Mouse (Mus musculus) cortical plate, adult 2 months (tissue): ENCODE measurements around the gene Esrrb. TPM values are rescaled to one million over a fixed set of nuclear protein-coding genes. Genes with fewer than 3 reads are reported as not detected.

Experiments
- H3K27ac ChIP-seq: fragments of 200-500 bp; 2 replicates; pipeline ENCODE4 v1.5.1; 2012; ENCODE audit warnings: low read length, control low read depth, inconsistent platforms; ENCODE audit not compliant: insufficient read depth
- H3K4me1 ChIP-seq: fragments of 200-500 bp; 2 replicates; pipeline ENCODE4 v1.6.1; 2011; ENCODE audit warnings: low read length; ENCODE audit not compliant: control insufficient read depth, insufficient read depth
- H3K4me3 ChIP-seq: fragments of 200-500 bp; 2 replicates; pipeline ENCODE4 v1.5.1; 2011; ENCODE audit warnings: mild to moderate bottlenecking, low read length, control low read depth; ENCODE audit not compliant: insufficient read depth
- CTCF ChIP-seq: fragments of 200-500 bp; IDR thresholded peaks from 2 replicates; pipeline ENCODE4 v1.5.1; 2011; ENCODE audit warnings: mild to moderate bottlenecking, control low read depth, low read length; ENCODE audit not compliant: insufficient read depth; ENCODE audit errors: extremely low read depth
- POLR2A ChIP-seq: fragments of 200-500 bp; IDR thresholded peaks from 2 replicates; pipeline ENCODE4 v1.6.1; 2011; ENCODE audit warnings: mild to moderate bottlenecking, low read length, control low read depth; ENCODE audit not compliant: insufficient read depth; ENCODE audit errors: extremely low read depth
- polyA plus RNA-seq: library from polyadenylated mRNA; depleted of rRNA; stranded (reverse); fragments of >200 nt; gene quantifications from 2 replicates; pipeline ENCODE4 v1.2.3, GENCODE M21; 2012

Esrrb gene
- polyA plus RNA-seq, 1 experiment: 1.2 TPM

DNA sequence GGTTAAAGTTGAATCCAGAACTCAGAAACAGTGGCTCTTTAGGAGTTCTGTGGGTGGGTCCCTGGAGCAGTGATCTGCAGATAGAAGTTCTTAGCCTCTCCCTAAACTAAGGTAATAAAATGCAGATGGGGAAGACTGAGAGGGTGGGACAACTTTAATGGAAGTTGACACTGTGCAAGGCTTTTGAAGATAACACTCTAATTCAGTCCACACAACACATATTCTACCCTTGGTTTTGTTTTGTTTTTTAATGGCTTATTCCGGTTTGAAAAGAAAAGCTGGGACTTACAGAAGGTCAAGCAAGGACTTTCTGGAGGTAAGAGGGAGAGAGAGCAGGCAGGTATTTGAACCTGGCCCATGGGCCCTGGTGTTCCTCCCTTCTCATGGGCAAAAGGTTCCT lies 94.1 kb downstream of the Esrrb start:
- H3K4me1 ChIP-seq: no peaks in the 10 kb centered on the region
- H3K27ac ChIP-seq: no peak overlapping the region
- no peak for TF ChIP-seq POLR2A
- no peak for TF ChIP-seq CTCF
- no peak overlapping the region for H3K4me3 ChIP-seq

DNA sequence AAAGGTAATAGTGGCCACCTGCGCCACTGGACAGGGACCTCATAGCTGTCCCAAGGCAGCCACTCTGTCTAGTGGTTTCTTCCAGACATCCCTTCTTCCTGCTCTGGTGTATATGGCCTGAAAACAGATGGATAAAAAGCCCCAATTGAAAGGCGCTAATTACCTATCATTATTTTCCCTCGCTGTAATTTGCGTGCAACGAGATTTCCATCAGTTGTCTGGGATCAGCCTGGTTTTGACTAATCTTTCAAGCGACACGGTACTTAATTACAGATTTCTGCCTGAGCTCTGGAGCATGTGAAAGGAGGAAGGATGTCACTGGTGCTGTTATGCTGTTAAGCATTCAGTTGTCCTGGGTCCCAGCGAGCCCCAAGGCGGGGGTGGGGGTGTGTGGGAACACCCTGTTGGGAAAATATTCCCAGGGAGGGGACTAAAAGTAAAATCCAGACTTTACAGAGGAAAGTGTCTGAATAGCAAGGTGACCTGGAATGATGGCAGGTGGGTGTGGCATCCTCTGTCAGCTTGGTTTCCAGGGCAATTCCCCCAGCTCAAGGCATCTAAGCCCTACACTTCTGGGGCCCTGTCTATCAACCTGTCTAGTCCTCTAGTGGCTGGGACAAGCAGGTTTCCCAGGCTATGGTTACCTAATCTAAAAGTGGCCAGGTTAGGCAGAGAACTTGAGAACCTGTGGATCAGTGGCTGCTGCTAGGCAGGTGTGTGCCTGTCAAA lies 102.0 kb downstream of the Esrrb start:
- H3K27ac ChIP-seq: no peak overlapping the region
- H3K4me1 ChIP-seq: no peaks in the 10 kb centered on the region
- TF ChIP-seq CTCF (no peak), POLR2A (no peak)
- no peak overlapping the region for H3K4me3 ChIP-seq

DNA sequence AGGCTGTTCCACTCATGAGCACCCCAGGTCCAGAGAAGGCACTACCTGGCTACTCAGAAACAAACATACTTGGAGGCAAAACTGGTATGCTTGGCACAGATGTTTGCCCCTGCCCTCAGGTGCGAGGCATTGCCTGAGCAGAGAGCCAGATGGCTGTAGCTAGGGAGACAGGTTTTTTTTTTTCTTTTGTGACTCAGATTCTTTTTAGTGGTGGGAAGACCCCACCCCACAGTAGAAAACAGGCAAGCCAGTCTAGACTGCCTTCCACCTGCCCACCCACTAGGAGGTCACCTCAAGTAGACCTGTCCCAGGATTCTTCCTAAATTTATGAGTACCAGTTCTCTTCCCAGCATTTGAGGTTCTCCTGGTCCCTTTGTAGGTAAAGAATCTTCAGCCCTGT lies 103.5 kb downstream of the Esrrb start:
- Histone ChIP-seq H3K4me1 (no peaks in the 10 kb centered on the region), H3K4me3 (no peak overlapping the region), H3K27ac (no peak overlapping the region)
- TF ChIP-seq CTCF: no peak
- TF ChIP-seq POLR2A: no peak

DNA sequence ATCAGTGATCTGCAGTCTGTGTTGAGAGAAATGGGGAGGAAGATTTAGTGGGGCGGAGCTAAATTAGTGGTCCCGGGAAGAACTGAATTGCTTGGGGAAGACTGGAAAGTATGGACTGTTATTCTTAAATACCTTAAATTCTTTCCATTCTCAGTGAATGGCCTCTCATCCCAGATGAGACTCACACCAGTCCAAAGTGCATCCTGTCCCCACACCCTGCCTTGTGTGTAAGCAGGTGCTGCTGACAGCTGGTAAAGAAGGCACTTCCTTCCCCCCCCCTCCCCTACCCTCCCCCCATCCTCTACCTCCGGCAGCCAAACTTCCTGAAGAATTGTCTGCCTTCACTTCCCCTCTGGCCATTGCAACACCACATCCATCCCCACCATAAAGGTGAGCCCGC lies 105.3 kb downstream of the Esrrb start:
- H3K4me3 ChIP-seq: no peak overlapping the region
- H3K4me1 ChIP-seq: no peaks in the 10 kb centered on the region
- no peak overlapping the region for H3K27ac ChIP-seq
- TF ChIP-seq CTCF: no peak
- TF ChIP-seq POLR2A: no peak

DNA sequence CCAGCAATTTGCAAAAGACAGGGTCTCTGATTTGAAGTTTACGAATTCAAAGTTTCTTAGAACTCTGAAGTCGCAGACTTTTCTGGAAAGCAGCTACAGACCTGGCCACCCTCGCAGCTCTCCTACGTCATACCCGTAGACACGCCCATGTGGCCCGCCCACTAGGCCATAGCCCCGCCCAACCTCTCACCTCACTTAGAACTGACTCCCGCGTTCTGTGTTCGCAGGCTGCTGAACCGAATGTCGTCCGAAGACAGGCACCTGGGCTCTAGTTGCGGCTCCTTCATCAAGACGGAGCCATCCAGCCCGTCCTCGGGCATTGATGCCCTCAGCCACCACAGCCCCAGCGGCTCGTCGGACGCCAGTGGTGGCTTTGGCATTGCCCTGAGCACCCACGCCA lies 109.0 kb downstream of the Esrrb start:
- no peak overlapping the region for H3K27ac ChIP-seq
- no peaks in the 10 kb centered on the region for H3K4me1 ChIP-seq
- TF ChIP-seq POLR2A (no peak), CTCF (no peak)
- no peak overlapping the region for H3K4me3 ChIP-seq

DNA sequence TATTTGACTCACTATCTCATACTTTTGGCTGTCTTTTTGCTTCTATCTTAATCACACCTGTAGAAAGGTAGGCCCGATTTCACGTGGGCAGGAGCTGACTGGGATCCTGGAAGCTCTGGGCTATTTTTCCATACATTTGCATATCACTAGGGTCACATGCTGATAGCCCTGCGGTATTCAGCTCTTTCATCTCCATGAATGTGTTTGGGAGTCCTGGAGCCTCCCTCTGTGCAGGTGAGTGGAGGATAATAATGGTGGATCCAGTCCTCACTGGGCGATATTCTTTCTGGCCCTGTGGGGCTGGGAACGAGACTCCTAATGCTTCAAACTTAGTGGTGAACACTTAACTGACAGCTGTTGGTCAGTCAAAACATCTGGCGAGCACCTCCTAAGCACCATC lies 110.0 kb downstream of the Esrrb start:
- TF ChIP-seq CTCF (no peak), POLR2A (no peak)
- H3K4me3 ChIP-seq: no peak overlapping the region
- no peaks in the 10 kb centered on the region for H3K4me1 ChIP-seq
- no peak overlapping the region for H3K27ac ChIP-seq

DNA sequence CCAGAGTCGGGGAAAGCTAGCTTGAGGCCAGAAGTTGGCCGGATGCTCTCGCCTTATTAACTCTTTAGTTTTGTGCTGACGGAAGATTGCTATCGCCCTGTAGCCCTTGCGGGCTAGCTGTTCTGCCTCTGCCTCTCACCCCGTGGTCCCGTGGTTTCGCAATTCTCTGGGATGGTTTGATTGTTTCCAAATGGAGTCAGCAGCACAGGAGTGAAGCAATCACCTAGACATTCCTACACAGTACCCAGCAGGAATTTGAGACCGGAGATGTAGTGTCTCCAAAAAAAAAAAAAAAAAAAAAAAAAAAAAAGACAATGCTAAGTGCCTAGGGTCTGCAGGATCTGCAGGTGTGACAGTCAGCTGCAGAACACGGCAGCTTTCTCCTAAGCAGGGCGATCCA lies 112.7 kb downstream of the Esrrb start:
- Histone ChIP-seq H3K27ac (no peak overlapping the region), H3K4me3 (no peak overlapping the region), H3K4me1 (no peaks in the 10 kb centered on the region)
- TF ChIP-seq CTCF: no peak
- no peak for TF ChIP-seq POLR2A

DNA sequence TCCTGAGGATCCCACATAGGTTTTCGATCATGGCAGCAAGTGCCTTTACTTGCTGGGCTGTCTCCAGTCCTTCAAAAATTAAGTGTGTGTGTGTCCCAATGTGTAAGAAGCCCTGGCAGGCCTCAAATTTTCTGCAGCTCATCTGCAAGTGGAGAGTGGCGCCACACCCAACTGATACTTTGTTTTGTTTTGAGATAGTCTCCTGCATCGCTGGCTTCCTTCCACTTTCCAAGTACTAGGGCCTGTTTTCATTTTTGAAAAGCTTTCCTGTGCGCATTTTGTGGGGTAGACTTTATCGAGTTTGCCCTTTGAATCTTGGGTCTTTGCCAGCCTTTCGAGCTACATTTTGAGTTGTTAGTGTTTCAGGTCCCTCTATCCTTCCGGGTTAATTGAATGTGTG lies 115.1 kb downstream of the Esrrb start:
- TF ChIP-seq CTCF: no peak
- no peak for TF ChIP-seq POLR2A
- Histone ChIP-seq H3K27ac (no peak overlapping the region), H3K4me3 (no peak overlapping the region), H3K4me1 (no peaks in the 10 kb centered on the region)

DNA sequence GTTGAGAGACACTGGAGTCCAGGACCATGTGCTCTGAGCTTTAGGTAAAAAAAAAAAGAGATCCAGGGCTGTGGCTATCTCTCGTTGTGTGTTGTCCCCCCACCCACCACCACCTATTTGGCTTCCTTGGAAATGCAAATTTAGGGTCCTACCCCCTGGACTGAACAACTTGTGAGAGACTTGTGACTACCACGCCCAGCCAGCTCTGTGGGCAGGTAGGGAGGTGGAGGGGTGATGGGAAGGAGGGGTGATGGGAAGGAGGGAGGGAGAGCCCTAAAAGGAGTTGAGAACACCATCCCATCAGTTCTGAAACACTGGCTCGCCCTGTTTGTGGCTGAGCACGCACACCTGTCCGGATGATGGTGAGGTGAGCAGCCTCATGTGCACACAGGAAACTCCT lies 118.0 kb downstream of the Esrrb start:
- Histone ChIP-seq H3K4me3 (no peak overlapping the region), H3K27ac (no peak overlapping the region), H3K4me1 (no peaks in the 10 kb centered on the region)
- no peak for TF ChIP-seq CTCF
- TF ChIP-seq POLR2A: no peak

DNA sequence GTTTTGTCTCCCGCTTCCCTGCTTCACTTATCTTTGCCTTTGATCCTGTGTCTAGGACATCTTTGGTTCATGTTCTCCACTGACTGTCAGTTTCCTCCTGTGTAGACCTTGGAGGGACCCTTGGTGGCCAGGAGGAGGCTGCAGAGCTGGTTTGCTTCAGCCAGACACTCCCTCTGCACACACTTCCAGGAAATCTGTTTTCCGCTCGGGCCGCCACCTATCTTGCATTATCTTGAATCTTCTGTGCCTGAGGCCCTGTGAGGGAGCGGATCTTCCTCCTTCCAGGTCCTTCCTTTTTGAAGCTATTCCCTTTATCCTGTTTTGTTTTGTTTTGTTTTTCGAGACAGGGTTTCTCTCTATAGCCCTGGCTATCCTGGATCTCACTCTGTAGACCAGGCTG lies 121.1 kb downstream of the Esrrb start:
- TF ChIP-seq POLR2A (no peak), CTCF (no peak)
- Histone ChIP-seq H3K4me3 (no peak overlapping the region), H3K4me1 (no peaks in the 10 kb centered on the region), H3K27ac (no peak overlapping the region)

DNA sequence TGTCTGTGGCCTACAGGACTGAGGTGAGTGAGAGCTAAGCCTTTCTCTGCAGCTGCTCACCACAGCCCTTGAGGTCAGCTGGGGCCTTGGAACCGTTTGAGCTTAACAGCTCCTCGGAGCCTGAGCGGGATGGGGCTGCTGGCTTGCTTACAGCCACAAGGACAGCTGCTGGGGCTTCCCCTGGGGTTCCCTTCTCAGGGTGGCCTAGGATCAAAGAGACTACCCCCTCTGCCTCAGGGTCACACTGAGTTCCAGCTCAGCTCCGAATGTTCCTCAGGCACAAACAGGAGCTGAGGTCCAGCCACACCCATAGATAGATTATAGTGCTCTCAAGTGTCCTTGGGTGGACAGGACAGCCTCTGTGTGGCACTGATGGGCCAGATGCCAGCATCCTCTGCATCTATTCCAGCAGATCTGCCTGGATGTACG lies 122.5 kb downstream of the Esrrb start:
- H3K4me3 ChIP-seq: no peak overlapping the region
- no peaks in the 10 kb centered on the region for H3K4me1 ChIP-seq
- TF ChIP-seq CTCF (no peak), POLR2A (no peak)
- no peak overlapping the region for H3K27ac ChIP-seq
